Mouse (Mus musculus): ENCODE measurements around the gene Bak1.

The Bak1 gene

DNA sequence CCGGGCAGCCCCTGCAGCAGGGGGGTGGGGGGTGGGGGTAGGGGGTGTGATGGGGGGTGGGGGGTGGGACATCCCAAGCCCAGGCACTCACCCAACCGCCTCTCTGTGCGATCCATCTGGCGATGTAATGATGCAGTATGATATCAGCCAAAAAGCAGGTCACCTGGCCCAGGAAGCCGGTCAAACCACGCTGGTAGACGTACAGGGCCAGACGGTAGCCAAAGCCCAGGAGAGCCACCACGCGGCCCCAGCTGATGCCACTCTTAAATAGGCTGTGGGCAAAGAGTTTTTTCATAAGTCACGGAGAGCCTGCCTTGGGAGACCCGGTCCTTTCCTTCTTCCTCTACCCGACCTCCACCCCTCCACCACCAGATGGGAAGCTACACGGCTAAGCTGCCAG lies 7.7 kb downstream of the Bak1 start:
- peak; percentile 77 for DNase-seq

DNA sequence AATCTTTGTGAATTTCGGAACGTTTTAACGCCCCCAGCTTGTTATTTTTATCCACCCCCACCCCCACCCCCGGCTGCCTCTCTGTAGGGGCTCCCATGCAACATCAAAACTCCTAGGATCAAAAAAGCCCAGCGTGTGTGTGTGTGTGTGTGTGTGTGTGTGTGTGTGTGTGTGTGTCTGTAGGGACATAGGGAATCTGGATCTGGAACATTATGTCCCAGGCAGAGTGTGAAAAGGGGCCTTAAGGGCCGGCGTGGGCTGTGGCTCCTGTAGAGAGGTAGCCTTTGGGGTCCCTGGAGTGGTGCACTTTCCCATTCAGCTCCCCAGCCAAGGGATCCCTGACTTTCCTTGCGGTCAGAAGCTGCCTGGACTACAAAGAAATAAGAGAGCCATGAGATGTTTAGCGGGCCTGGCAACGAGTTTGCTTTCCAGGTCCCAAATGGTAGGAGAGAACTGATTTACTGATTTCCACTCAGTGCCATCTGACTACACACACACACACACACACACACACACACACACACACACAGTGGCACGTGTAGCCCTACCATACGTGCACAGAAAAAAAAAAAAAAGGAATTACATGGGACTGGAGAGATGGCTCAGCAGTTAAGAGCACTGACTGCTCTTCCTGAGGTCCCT lies 10.1 kb downstream of the Bak1 start:
- DNase-seq: no peak

DNA sequence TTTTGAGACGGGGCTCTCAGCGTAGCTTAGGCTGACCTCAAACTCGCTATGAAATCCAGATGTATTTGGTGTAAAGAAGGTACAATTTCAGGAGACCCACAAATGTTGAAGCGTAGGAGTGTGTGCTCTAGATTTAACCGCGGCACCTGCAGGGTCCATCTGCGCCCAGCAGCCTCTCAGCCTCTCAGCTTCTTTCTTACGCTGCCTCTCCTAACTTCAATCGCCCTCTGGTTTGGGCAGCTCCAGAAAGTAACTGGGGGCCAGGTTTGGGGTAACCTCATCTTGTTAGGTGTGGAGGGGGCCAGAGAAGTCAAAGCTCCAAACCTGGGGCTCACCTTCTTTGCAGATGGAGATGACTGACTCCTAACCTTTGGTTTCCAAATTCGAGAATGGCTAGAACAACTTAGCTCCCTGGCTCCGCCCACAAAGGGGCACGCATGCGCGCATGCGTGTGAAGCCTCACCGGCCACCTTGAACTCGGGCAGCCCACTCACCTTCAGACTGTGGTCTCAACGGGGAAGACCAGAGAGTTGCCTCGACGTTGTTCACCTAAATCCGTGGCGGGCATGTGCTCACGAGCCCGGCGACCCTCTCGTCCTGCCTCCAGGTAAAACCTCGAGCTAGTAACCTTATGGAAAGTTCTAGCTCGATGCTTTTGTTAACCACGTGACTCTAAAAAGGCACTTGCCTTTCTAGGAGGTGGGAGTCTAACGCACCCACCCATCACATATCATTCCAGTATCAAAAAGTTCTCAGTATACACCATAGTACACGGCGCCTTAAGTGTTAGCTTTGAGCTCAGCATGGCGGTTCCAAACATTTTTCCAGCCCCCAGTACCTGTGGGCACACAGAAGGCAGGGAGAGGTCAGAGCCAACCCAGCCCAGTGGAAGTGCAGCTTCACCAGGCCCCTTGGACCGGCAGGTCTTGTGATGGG lies 11.0 kb downstream of the Bak1 start:
- peak; percentile 86 for DNase-seq

DNA sequence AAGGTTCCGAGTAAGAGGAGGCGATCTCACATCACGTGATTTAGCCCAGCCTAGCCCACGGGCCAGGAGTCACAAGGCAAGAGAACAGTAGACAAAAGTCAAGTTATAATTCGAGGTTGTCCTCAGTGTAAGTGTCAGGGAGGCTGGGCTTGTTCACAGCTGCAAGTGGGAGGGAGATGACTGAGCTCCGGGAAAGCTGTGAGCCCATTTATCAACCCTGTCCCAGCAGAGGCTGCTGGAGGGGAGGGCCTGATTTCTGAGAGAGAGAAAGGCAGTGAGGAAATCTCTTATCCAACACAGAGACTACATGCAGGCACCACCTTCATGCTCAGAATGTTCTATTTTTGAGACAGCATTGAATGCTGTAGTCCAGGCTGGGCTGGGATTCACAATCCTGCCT lies 15.9 kb downstream of the Bak1 start:
- no peak for DNase-seq

DNA sequence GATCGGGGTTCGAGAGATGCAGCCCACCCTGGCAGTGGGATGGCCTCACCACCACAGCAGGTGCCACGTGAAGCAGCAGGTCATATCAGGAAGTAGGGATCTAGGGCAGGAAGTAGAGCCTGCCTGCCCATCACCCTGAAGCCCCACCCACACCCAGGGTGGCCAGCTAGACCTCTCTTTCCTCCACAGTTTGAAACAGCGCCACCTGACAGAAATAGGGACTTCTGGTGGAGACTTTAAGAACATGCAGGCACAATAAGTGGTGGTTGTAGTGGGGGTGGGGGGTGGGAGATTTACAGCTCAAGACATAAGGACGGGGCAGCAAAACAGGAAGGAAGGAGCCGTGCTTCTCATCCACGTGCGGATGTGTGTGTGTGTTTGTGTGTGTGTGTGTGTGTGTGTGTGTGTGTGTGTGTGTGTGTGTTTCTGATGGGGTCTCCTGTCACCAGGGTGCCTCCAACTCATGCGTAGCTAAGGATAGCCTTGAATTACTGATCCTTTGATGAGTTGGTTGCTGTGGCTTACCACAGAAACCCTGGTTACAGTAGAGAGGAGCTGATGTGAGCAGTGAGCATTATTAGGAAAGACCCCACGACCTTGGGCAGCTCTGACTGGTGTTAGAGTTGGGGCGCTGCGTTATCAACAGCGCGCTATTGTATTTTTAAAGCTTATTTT lies 16.7 kb downstream of the Bak1 start:
- no peak for DNase-seq

DNA sequence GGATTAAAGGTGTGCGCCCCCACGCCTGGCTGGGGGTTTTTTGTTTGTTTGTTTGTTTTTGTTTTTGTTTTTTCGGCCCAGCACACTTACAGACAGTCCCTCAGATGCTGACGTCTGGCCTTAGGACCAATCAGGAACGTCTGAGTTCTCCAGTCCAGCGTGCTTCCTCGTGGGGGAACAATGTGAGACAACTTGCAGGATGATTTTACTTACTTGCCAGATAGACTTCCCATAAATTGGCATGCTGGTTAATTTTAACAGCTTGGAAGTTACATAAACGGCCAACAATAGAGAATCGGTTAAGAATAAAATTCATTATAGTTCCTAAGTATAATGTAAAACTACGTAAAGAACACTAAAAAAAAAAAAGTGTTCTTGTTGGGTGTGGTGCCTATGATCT lies 17.6 kb downstream of the Bak1 start:
- no peak for DNase-seq

DNA sequence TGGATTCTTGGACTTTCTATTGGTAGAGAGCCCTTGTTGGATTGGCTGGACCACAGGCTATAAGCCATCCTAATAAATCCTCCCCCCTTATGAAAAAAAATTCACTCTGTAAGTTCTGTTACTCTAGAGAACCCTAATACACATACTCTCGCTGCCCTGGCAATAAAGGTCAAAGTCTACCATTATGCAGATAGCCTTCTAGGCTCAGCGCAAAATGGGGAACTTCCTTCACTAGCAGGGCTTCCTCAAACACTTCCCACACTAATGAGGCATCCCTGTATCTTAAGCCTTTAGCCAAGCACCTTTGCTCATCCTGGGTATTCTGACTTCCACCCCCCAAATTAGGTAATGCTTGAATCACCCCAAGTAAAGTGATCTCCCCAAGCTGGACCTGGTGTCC lies 20.5 kb downstream of the Bak1 start:
- no peak for DNase-seq

DNA sequence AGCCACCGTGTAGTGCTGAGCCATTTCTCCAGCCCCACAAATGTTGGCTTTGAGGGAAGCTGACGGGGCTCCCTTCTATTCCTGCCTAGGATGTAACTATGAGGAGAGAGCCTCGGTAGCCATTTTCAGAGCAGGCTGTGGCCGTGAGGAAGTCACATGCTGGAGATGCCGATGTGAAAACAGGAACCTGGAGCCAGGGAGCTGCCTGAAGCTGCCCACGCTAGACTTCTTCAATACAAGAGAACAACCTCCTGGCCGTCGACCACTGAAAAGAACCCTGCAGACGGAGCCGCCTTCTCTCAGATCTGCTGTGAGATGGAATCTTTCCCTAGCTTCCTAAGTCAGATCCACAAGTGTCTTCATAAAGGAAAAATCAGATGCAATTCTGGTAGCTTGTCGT lies 23.2 kb downstream of the Bak1 start:
- no peak for DNase-seq

DNA sequence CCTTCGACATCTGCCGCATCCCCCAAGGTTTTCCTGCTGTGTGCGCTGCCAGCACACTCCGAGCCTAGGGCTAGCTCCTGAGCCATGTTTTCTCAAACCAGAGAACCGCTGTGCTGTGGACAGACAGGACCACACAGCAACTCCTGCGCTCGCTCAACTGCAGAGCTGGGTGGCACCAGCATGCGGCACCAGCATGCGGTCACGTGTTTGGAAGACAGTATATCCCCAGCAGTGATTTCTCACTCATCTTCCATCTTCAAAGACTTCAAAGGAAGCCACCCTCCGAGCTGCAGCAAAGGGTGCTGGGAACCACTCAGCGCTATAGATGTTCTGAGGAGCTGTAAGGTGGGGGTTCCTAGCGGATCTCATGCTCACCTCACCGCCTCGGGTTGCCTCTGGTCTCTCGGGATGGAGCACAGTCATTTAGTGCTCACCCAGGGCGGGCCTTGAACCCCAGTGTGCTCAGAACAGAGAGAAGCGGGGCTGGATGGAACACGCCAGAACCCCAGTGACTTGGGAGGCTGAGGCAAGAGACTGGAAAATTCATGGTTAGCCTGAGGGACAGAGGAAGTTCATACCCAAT lies 23.8 kb downstream of the Bak1 start:
- no peak for DNase-seq

DNA sequence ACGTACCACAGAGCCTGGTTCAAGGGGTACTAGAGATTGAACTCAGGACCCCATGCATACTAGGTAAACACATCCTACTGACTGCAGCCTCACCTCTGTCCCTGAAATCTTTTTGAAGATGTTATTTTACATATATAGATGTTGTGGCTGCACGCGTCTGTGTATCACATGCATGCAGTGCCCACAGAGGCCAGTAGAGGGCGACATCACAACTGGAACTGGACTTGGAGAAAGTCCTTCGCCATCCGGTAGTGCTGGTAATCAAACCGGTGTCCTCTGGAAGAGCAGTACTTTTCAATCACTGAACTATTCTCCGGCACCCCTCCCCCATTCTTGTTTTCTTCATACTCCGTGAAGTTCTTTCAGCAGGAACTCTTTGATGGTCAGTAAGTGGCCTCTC lies 24.4 kb downstream of the Bak1 start:
- DNase-seq: no peak

DNA sequence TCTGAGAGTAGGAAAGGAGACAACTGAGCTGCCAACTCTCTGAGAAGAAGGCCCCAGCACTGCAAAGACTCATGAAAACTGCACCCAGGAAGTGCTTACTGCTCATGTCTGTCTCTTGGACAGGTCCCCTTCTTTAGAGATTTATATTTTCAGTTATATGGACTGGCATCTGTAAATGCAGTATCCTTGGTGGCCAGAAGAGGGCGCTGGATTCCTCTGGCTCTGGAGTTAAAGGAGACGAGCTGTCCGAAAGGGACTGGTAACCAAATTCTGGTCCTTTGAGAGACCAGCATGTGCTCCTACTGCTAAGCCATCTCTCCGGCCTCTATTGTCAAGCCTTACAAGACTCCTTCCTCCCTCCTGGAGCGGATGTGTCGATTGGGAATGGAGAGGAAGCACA lies 26.9 kb downstream of the Bak1 start:
- no peak for DNase-seq

DNA sequence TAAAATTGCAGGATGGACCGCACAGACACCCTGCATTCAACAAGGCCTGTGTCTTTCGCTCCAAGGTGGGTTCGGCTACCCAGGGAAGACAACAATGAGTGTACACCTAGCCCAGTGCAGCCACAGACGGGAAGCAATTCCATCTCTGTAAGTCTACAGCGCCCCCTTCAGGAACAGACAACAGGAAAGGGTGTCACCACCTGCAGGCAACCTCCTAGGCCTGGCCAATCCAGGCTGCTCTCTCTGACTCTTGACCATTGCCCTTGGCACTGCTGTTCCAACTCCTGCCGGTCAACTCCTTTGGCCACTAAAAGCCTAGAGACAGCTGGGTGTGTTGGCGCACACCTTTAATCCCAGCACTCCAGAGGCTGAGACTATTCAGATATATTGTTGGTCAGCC lies 27.7 kb downstream of the Bak1 start:
- DNase-seq: no peak

DNA sequence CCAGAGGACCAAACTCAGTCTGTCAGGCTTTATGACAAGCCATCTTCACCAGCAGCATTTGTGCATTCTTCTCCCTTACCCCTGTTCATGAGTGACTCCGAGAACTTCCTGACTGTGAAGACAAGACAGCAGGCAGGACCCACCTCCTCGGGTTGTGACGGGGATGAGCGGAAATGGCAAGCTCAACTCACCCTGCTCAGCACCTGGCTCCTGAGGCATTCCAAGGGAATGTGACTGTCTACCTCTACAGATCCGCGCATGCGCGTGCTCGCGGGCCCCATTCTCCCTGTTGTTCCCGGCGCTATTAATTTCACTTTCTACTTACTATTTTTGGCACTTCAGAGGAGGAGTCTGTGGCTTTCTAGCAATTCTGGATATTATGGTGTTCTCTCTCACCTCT lies 28.8 kb downstream of the Bak1 start:
- no peak for DNase-seq

DNA sequence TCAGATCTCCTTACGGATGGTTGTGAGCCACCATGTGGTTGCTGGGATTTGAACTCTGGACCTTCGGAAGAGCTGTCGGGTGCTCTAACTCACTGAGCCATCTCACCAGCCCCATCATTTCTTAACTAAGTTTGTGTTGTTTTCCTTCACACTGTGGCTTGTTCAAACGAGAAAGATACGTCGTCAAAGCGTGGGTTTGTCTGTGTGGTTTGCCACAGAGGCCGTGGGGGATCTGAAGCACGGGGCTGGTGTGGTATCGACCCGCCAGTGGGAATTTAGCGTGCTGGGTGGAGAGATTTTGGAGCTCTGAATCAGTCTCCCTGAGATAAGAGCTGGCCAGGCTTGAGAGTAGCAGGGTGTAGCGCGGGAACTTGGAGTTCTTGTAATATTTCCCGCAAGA lies 30.5 kb downstream of the Bak1 start:
- DNase-seq: no peak

DNA sequence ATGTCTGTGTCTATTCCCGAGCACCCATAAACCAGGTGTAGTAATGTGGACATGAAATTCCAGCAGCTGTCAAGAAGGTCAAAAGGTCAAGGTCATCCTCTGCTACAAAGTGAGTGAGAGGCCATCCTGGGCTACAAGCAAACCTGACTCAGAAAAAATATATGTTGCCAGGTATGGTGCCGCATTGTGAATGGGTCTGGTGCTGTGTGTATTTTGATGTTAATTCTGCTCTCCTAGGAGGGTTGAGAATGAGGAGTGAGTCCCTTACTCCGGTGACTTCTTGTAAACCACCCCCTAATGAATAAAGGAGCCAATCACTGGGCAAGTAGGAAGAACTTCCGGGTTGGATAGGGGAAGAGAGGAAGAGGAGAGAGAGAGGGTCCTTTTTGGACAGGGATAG lies 31.1 kb downstream of the Bak1 start:
- no peak for DNase-seq

DNA sequence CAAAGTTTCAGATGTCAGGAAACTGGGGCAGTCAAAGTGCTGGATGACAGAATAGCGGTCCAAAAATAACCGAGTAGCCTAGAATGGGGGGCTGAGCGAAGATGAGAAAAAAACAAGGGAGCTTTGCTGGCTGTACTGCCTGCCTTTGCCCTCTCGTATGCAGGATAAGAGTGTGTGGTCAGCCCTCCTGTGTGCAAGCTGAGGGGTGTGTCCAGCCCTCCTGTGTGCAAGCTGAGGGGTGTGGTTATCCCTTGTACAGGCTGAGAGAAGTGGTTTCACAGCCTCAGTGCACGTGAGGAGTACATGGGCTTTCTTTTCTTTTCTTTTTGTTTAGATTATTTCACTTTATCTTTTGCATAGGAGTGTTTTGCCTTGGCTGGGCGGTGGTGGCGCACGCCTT lies 33.2 kb downstream of the Bak1 start:
- no peak for DNase-seq

DNA sequence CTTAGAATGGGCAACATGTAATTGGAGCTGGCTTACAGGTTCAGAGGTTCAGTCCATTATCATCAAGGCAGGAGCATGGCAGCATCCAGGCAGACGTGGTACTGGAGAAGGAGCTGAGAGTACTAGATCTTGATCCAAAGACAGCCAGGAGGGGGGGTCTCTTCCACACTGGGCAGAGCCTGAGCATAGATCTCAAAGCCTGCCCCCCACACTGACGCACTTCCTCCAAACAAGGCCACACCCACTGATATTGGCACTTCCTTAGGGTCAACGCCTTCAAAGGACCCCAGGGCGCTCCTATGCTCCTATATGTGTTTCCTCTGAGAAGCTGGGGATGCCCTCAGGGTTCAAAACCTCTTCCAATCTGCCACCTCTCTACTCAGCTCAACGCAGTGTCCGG lies 33.8 kb downstream of the Bak1 start:
- no peak for DNase-seq

DNA sequence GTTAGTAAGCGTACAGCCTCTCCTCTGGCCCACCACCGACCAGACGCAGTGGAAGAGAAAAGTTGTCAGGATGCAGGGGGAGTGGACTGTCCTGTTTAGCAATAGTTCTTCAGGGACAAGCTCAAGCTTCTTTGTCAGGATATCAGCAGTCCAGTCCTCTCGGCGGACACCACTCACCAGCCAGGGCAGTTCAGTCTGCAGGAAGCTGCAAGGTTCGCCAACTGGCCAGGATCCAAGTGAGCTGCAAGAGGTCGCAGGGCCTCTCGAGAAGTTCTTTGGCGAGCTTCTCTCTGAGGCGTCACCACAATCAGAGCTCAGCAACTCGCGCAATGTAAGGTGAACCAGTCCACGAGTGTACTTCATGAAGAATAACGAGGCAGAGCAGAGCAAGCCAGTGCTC lies 34.4 kb downstream of the Bak1 start:
- DNase-seq: no peak

DNA sequence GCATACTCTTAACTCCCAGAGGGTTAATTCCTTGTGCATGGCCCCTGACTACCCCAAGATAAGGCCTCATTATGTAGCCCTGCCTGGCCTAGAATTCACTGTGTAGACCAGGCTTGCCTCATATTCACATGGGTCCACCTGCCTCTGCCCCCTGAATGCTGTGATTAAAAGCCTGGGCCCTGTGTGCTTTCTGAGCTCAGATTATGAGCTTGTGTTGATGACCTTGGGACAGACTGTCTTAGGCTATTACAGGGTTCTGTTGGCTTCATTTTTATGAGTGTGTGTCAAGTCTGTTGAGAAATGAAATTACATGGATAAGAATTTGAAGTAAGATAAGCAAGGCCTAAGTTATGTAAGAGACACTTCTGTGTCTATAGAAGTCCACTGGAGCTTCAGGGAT lies 38.3 kb downstream of the Bak1 start:
- no peak for DNase-seq

DNA sequence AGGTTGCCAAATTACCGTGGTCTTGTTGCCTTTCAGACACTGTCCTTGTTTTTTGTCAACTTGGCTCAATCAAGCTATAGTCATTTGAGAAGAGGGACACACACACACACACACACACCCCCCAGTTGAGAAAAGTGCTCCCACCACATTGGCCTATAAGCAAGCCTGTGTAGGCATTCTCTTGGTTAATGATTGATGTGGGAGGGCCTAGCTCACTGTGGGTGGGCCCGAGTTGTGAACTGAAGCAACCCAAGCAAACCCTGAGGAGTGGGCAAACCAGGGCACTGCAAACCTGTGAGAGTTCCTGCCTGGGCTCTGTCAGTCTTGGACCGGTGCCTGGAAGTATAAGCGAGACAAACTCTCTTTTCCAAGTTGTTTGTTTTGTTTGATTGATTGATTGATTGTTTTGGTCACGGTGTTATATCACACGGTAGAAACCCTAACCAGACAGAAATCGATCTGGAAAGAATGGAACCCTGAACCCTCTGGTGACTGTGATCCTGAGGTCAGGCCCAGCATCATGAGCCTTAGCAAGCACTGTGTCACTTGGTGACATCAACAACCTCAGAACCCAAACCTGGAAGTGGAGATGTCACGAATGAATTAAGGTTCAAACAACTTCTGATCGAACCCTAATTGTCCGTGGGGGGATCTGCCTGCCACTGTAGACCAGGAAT lies 43.2 kb downstream of the Bak1 start:
- DNase-seq: no peak

DNA sequence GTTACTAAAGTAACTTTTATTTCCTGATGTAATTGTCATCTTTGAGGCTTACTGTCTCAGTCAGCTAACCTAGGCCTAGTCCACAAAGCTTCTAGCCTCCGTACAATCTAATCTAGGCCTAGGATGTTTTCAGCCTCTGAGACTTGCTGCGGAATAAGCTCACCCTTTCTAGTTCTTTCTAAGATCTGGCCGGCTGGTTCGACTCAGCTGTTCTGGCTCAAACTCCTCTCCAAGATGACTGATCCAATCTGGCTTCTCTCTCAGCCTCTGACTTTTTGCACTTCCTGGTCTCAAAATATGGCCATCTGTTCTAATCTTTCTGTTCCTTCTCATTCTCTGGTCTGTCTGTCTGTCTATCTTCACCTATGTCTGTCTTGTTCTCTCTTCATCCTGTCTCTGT lies 45.4 kb downstream of the Bak1 start:
- DNase-seq: no peak

DNA sequence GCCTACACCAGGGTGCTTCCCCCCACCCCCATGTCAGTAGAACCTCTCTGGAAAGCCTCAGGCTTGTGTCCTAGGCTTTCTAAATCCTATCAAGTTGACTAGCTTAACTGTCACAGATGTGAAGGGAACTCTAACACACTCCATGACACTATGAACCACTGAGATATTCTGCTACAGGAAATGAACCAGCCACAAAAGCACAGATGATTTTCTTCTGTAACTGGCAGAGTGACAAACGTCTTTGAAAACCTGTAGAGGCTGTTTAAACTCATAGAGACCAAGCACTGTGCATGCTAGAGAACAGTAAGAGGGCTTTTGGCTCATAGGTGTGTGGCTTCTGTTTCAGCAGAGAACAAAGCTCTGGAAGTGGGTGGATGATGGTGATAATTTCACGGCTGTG lies 47.8 kb downstream of the Bak1 start:
- no peak for DNase-seq

DNA sequence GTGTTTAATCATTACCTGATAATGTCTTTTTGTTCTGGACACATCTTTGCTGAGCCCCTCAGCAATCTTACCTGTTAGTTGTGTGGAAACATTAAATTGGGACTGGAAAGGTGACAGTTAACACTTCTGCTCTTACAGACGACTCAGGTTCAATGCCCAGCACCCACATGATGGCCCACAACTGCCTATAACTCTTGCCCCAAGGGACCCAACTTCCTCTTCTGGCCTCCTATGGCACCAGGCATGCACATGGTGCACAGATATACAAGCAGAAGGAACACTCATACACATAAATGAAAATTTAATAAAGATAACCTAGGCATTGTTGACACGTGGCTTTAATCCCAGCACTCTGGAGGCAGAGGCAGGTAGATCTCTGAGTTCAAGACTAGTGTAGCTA lies 49.4 kb downstream of the Bak1 start:
- no peak for DNase-seq
